Mouse (Mus musculus) liver, embryonic 14.5 days (tissue): ENCODE results near the gene Defb25. TPM values are rescaled to one million over a fixed set of nuclear protein-coding genes. Genes with fewer than 3 reads are reported as not detected.

ENCODE experiments used
- ATAC-seq: fragments of 200-750 bp; cut with Nextera tagmentation; 2 replicates; pipeline ENCODE4 v1.8.0; 2017; ENCODE audit warnings: moderate number of reproducible peaks, mild to moderate bottlenecking, moderate library complexity; ENCODE audit not compliant: insufficient read depth
- DNase-seq, 3 experiments: peaks; one replicate each; pipeline ENCODE4 v3.0.0-alpha.2; 2012 to 2013; ENCODE audit warnings: low read depth in 3 of 3, low spot score in 3 of 3
- H3K27ac ChIP-seq: fragments of 300-500 bp; sonication (generic); 2 replicates; pipeline ENCODE4 v1.5.1; 2014; ENCODE audit warnings: moderate library complexity, mild to moderate bottlenecking, control low read depth, inconsistent platforms
- H3K27me3 ChIP-seq: fragments of 300-500 bp; sonication (generic); 2 replicates; pipeline ENCODE4 v1.6.1; 2014; ENCODE audit warnings: mild to moderate bottlenecking, low read length, moderate library complexity; ENCODE audit not compliant: control insufficient read depth, insufficient read depth
- H3K36me3 ChIP-seq: fragments of 300-500 bp; sonication (generic); replicated peaks from 2 replicates; pipeline ENCODE4 v1.6.1; 2014; ENCODE audit warnings: low read depth; ENCODE audit not compliant: control insufficient read depth, insufficient read depth
- H3K4me1 ChIP-seq, 2 experiments: fragments of 200-500 bp in 1 of 2; fragments of 300-500 bp in 1 of 2; sonication (generic) in 1 of 2; replicated peaks; 2 replicates each; pipeline ENCODE4 v1.6.1; 2012 to 2014; ENCODE audit warnings: antibody characterized with exemption in 1 of 2, inconsistent platforms in 1 of 2, low read length in 1 of 2; ENCODE audit not compliant: control insufficient read depth in 2 of 2, insufficient read depth in 2 of 2
- H3K4me2 ChIP-seq: fragments of 300-500 bp; sonication (generic); 2 replicates; pipeline ENCODE4 v1.6.1; 2014; ENCODE audit warnings: low read depth, mild to moderate bottlenecking, control low read depth, moderate library complexity
- H3K4me3 ChIP-seq, 2 experiments: fragments of 200-500 bp in 1 of 2; fragments of 300-500 bp in 1 of 2; sonication (generic) in 1 of 2; 2 replicates each; pipeline ENCODE4 v1.5.1; 2012 to 2014; ENCODE audit warnings: low read depth in 2 of 2, low read length in 2 of 2, mild to moderate bottlenecking in 2 of 2, control low read depth in 1 of 2, inconsistent platforms in 1 of 2, moderate library complexity in 1 of 2; ENCODE audit not compliant: insufficient read depth in 1 of 2
- H3K9ac ChIP-seq: fragments of 300-500 bp; sonication (generic); replicated peaks from 2 replicates; pipeline ENCODE4 v1.6.1; 2014; ENCODE audit warnings: mild to moderate bottlenecking, control low read depth, moderate library complexity
- H3K9me3 ChIP-seq: fragments of 300-500 bp; sonication (generic); 2 replicates; pipeline ENCODE4 v1.6.1; 2016; ENCODE audit warnings: low read length, mixed read lengths; ENCODE audit not compliant: control insufficient read depth
- CTCF ChIP-seq: IDR thresholded peaks from 2 replicates; pipeline ENCODE4 v1.5.1; 2016; ENCODE audit warnings: antibody characterized with exemption, low read depth, control low read depth
- EP300 ChIP-seq: IDR thresholded peaks from 2 replicates; pipeline ENCODE4 v1.6.1; 2016; ENCODE audit warnings: antibody characterized with exemption, low read depth
- whole genome bisulfite sequencing: fragments of 180-500 bp; shearing (Covaris S2); extraction: QIAGEN DNeasy Blood & Tissue Kit; methylation state at CpG from one replicate; pipeline ENCODE4 v1.1.7; 2014; ENCODE audit not compliant: insufficient replicate concordance; 5-methylcytosine and 5-hydroxymethylcytosine counted together
- polyA plus RNA-seq, 2 experiments: library from polyadenylated mRNA; depleted of rRNA in 1 of 2; stranded (reverse) in 1 of 2; unstranded in 1 of 2; fragments of >200 nt; fragmentation: Nextera tagmentation in 1 of 2; extraction: Ambion mirVana in 1 of 2; gene quantifications; 2 replicates each; pipeline versions ENCODE4 v1.2.1 to v1.2.3; 2012 to 2014

Defb25 gene
- polyA plus RNA-seq, 2 experiments, result not detected

- DNase-seq (no peak), ATAC-seq (no peak)
- 29% methylated on average over 17 of the region's 17 CpGs for WGBS
- no peaks in the 10 kb centered on the region for H3K36me3 ChIP-seq
- H3K4me2 ChIP-seq, result no peak overlapping the region
- no peak overlapping the region for H3K4me3 ChIP-seq
- no peak overlapping the region for H3K27ac ChIP-seq
- no peaks in the 10 kb centered on the region for H3K4me1 ChIP-seq
- H3K9ac ChIP-seq, result no peak overlapping the region
- peaks cover 34% of the 10 kb centered on the region for H3K27me3 ChIP-seq
- TF ChIP-seq CTCF (no peak), EP300 (no peak)
- H3K9me3 ChIP-seq, result no peaks in the 10 kb centered on the region
Measured at GRCm38 (mm10) chr2:152628066-152628465, 5.2 kb upstream of the Defb25 start.

GRCm38 (mm10) chr2:152626774-152627591, 4.1 kb upstream of the Defb25 start, which contains the start of gene Rem1:
TSS of gene Rem1 (plus strand) at chr2:152626951.
- no peaks in the 10 kb centered on the region for H3K4me1 ChIP-seq
- no peak for ATAC-seq
- 2% methylated on average over 59 of the region's 59 CpGs for WGBS
- peak within 1 kb of the TSS; percentile 6 to 19; a peak in 2 of 4 replicates for H3K4me3 ChIP-seq
- TF ChIP-seq EP300 (no peak), CTCF (no peak)
- no peaks in the 10 kb centered on the region for H3K36me3 ChIP-seq
- no peaks in the 10 kb centered on the region for H3K9me3 ChIP-seq
- H3K4me2 ChIP-seq, result peak within 1 kb of the TSS; percentile 37
- H3K27ac ChIP-seq, result no peak within 1 kb of the TSS
- DNase-seq, result no peak
- no peak within 1 kb of the TSS; the same call in 1 of the 2 replicates for H3K9ac ChIP-seq
- peaks cover 34% of the 10 kb centered on the region for H3K27me3 ChIP-seq

GRCm38 (mm10) chr2:152625256-152625655, 2.4 kb upstream of the Defb25 start:
- peaks cover 34% of the 10 kb centered on the region for H3K27me3 ChIP-seq
- H3K9me3 ChIP-seq, result no peaks in the 10 kb centered on the region
- 24% methylated on average over 1 of the region's 1 CpGs for WGBS
- H3K9ac ChIP-seq, result no peak overlapping the region
- H3K4me3 ChIP-seq, result no peak overlapping the region
- no peak overlapping the region for H3K4me2 ChIP-seq
- ATAC-seq, result no peak
- no peak overlapping the region for H3K27ac ChIP-seq
- no peak for DNase-seq
- H3K4me1 ChIP-seq, result no peaks in the 10 kb centered on the region
- H3K36me3 ChIP-seq, result no peaks in the 10 kb centered on the region
- TF ChIP-seq CTCF (no peak), EP300 (no peak)

GRCm38 (mm10) chr2:152624566-152624965, 1.7 kb upstream of the Defb25 start:
- H3K4me3 ChIP-seq, result no peak overlapping the region
- ATAC-seq (no peak), DNase-seq (no peak)
- peaks cover 34% of the 10 kb centered on the region for H3K27me3 ChIP-seq
- no peak overlapping the region for H3K27ac ChIP-seq
- no peaks in the 10 kb centered on the region for H3K9me3 ChIP-seq
- H3K4me2 ChIP-seq, result no peak overlapping the region
- no peaks in the 10 kb centered on the region for H3K36me3 ChIP-seq
- WGBS, result 56% methylated on average over 2 of the region's 2 CpGs
- no peak overlapping the region for H3K9ac ChIP-seq
- TF ChIP-seq EP300 (no peak), CTCF (no peak)
- H3K4me1 ChIP-seq, result no peaks in the 10 kb centered on the region

- Histone ChIP-seq H3K4me3 (no peak overlapping the region), H3K4me1 (no peaks in the 10 kb centered on the region), H3K4me2 (no peak overlapping the region), H3K9me3 (no peaks in the 10 kb centered on the region), H3K36me3 (no peaks in the 10 kb centered on the region), H3K27ac (no peak overlapping the region), H3K9ac (no peak overlapping the region), H3K27me3 (peaks cover 20% of the 10 kb centered on the region)
- 48% methylated on average over 13 of the region's 13 CpGs for WGBS
- ATAC-seq, result no peak
- no peak for DNase-seq
- TF ChIP-seq EP300 (no peak), CTCF (no peak)
Measured at GRCm38 (mm10) chr2:152622151-152622550, 702 bp downstream of the Defb25 start.
